Mouse (Mus musculus) heart, adult 2 months (tissue): ENCODE results near the gene D630003M21Rik. TPM values are rescaled to one million over a fixed set of nuclear protein-coding genes. Genes with fewer than 3 reads are reported as not detected.

Source experiments
- DNase-seq, 2 experiments: peaks; one replicate each; pipeline ENCODE4 v3.0.0; 2021
- H3K27ac ChIP-seq: fragments of 200-600 bp; 2 replicates; pipeline ENCODE4 v1.8.1; 2022
- H3K27me3 ChIP-seq: fragments of 200-500 bp; 2 replicates; pipeline ENCODE4 v1.6.1; 2012; ENCODE audit warnings: mild to moderate bottlenecking, low read length, inconsistent platforms, mixed read lengths; ENCODE audit not compliant: control insufficient read depth, insufficient read depth
- H3K36me3 ChIP-seq: fragments of 200-500 bp; 2 replicates; pipeline ENCODE4 v1.6.1; 2012; ENCODE audit warnings: low read length, inconsistent platforms; ENCODE audit not compliant: control insufficient read depth, insufficient read depth
- H3K4me1 ChIP-seq: fragments of 200-500 bp; 2 replicates; pipeline ENCODE4 v1.6.1; 2011; ENCODE audit warnings: low read length; ENCODE audit not compliant: control insufficient read depth, insufficient read depth
- H3K4me3 ChIP-seq: fragments of 200-600 bp; 2 replicates; pipeline ENCODE4 v1.8.1; 2022
- H3K79me2 ChIP-seq: fragments of 200-500 bp; replicated peaks from 2 replicates; pipeline ENCODE4 v1.6.1; 2012; ENCODE audit warnings: mild to moderate bottlenecking, inconsistent platforms, low read length, moderate library complexity, mixed read lengths; ENCODE audit not compliant: control insufficient read depth, insufficient read depth
- H3K9ac ChIP-seq: fragments of 200-500 bp; 2 replicates; pipeline ENCODE4 v1.6.1; 2012; ENCODE audit warnings: low read depth, mild to moderate bottlenecking, control low read depth, inconsistent platforms, low read length, mixed read lengths
- CTCF ChIP-seq: fragments of 200-600 bp; IDR thresholded peaks from 2 replicates; pipeline ENCODE4 v1.8.1; 2022; ENCODE audit warnings: antibody characterized with exemption, mild to moderate bottlenecking, moderate library complexity
- EP300 ChIP-seq: fragments of 200-500 bp; IDR thresholded peaks from 2 replicates; pipeline ENCODE4 v1.6.1; 2011; ENCODE audit warnings: low read depth, low read length, control low read depth; ENCODE audit not compliant: insufficient read depth
- POLR2A ChIP-seq: fragments of 200-500 bp; IDR thresholded peaks from 2 replicates; pipeline ENCODE4 v1.6.1; 2011; ENCODE audit warnings: mild to moderate bottlenecking, low read depth, low read length, control low read depth; ENCODE audit not compliant: insufficient read depth
- WGBS: fragments of 180-500 bp; shearing (Covaris S2); methylation state at CpG from one replicate; pipeline ENCODE4 v1.1.7; 2018; 5-methylcytosine and 5-hydroxymethylcytosine counted together
- intact Hi-C: fragments of 180-260 bp; cut with DNase I; formaldehyde crosslinking; loops from one replicate; pipeline ENCODE4 v1.15.1; 2025
- polyA plus RNA-seq: library from polyadenylated mRNA; depleted of rRNA; stranded (reverse); fragments of >200 nt; gene quantifications from 2 replicates; pipeline ENCODE4 v1.2.3, GENCODE M21; 2012
- total RNA-seq, 2 experiments: library from RNA; stranded (reverse); gene quantifications; 2 replicates each; pipeline ENCODE4 v1.2.3; 2021

D630003M21Rik gene
- total and polyA plus RNA-seq, 3 experiments: 4.6 to 6.7 (median 6.6) TPM

DNA sequence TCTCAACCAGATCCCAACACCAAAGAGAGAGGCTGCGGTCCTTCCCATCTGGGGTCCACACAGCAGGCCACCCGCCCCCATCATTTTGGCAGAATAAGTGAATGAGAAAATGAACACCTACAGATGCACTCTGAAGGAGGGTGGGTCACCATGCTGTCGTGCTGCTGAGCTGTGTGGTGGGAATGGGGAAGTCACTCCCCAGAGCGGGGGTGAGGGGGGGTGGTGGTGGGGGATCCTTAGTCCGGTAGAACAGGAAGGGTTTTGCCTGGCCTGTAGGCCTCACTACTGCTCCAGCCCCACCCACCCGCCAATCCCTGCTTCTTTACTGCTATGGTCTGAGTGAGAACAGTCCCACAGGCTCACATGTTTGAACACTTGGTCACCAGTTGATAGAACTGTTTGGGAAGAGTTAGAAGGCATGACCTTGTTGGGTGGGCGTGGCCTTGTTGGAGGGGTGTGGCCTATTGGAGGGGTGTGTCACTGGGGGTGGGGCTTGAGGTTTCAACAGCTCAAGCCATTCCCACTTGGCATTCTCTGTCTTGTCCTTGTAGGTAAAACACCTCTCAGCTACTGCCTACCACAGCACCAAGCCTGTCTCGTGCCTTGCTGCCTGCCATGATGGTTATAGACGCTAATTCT, 7.5 kb downstream of the D630003M21Rik start:
- Histone ChIP-seq H3K27ac (no peak overlapping the region), H3K9ac (no peak overlapping the region), H3K27me3 (no peaks in the 10 kb centered on the region), H3K79me2 (no peaks in the 10 kb centered on the region), H3K4me3 (no peak overlapping the region), H3K4me1 (peaks cover 3% of the 10 kb centered on the region; the same call in 1 of the 2 replicates), H3K36me3 (no peaks in the 10 kb centered on the region)
- DNase-seq: no peak
- intact Hi-C loops: no loop called here
- 89% methylated on average over 9 of the region's 9 CpGs for WGBS
- no peak for TF ChIP-seq CTCF
- no peak for TF ChIP-seq POLR2A
- TF ChIP-seq EP300: no peak

GRCm38 (mm10) chr2:158219562-158219961, 9.5 kb downstream of the D630003M21Rik start:
- intact Hi-C loops: no loop called here
- Histone ChIP-seq H3K27ac (no peak overlapping the region), H3K9ac (no peak overlapping the region), H3K36me3 (no peaks in the 10 kb centered on the region), H3K4me3 (no peak overlapping the region), H3K27me3 (no peaks in the 10 kb centered on the region), H3K79me2 (no peaks in the 10 kb centered on the region), H3K4me1 (peaks cover 4% of the 10 kb centered on the region; the same call in 1 of the 2 replicates)
- no peak for DNase-seq
- WGBS: 66% methylated on average over 2 of the region's 2 CpGs
- no peak for TF ChIP-seq POLR2A
- no peak for TF ChIP-seq EP300

DNA sequence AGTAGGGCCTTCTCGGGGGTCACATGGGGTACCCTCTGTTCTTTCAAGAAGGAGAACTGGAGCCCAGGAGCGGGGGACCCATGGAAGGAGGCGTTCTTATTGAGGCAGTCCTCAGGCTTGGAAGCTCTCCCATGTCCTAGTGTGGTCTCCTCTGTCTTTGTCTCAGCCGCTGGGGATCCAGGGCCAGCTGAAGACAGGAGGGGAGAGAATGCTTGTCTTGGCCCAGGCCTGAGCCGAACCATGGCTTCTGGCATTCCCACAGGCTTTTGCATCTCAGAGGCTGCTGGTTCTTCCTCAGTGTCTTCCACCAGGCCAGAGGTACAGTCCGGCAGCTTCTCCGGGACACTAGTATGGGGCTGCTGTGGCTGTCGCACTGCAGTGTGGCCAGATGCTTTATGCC, 12.5 kb downstream of the D630003M21Rik start:
- peak in 1 of 2 experiments; percentile 61 for DNase-seq
- intact Hi-C loops: no loop called here
- Histone ChIP-seq H3K9ac (no peak overlapping the region), H3K27ac (peak overlapping the region; percentile 61), H3K27me3 (no peaks in the 10 kb centered on the region), H3K79me2 (no peaks in the 10 kb centered on the region), H3K4me1 (peaks cover 2% of the 10 kb centered on the region; the same call in 1 of the 2 replicates), H3K36me3 (no peaks in the 10 kb centered on the region), H3K4me3 (no peak overlapping the region)
- no peak for TF ChIP-seq POLR2A
- no peak for TF ChIP-seq EP300
- no peak for TF ChIP-seq CTCF
- WGBS: 79% methylated on average over 8 of the region's 8 CpGs

- DNase-seq: peak; percentile 65 to 76
- Histone ChIP-seq H3K4me3 (no peak overlapping the region), H3K36me3 (no peaks in the 10 kb centered on the region), H3K27me3 (no peaks in the 10 kb centered on the region), H3K9ac (no peak overlapping the region), H3K27ac (peak overlapping the region; percentile 61; the same call in 1 of the 2 replicates), H3K4me1 (peaks cover 2% of the 10 kb centered on the region; the same call in 1 of the 2 replicates), H3K79me2 (no peaks in the 10 kb centered on the region)
- no peak for TF ChIP-seq POLR2A
- TF ChIP-seq CTCF: peak; percentile 33
- intact Hi-C loops: no loop called here
- 47% methylated on average over 9 of the region's 9 CpGs for WGBS
Observed at GRCm38 (mm10) chr2:158215283-158216117, 13.5 kb downstream of the D630003M21Rik start.

DNA sequence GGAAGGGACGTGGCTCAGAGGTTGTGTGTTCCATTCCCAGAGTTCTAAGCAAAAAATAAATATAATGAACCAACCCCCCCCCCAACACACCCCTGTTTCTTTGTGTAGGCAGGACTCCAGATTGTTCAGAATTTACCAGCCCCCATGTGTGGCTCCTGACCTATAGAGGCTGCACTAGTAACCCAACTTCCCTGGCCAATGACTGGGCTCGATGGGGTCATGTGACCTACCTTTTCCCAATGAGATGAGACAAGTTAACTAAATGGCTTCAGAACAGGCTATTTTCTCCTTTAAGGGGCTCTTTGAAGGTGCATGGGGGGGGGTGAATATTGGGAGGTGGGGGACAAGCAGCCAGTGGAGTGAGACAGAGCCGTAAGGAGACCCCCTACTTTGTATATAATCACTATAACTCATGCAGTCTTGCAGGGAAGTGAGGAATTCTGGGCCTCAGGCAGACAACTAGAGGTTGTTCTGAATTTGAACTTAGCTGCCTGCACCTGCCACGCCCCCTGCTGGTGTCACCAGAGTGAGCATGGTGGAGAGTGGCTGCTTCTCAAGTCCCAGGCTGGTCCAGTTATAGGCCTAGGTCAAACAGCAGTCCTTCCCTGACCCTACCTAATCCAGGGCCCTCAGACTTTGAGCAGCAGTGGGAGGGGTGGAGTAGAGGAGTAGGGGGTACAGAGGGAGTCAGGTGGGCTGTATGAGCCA, 17.1 kb downstream of the D630003M21Rik start:
- intact Hi-C loops: no loop called here
- peak; percentile 46 for TF ChIP-seq CTCF
- TF ChIP-seq EP300: no peak
- 76% methylated on average over 4 of the region's 4 CpGs for WGBS
- H3K27me3 ChIP-seq: no peaks in the 10 kb centered on the region
- H3K79me2 ChIP-seq: no peaks in the 10 kb centered on the region
- H3K36me3 ChIP-seq: no peaks in the 10 kb centered on the region
- DNase-seq: no peak
- peaks cover 4% of the 10 kb centered on the region; the same call in 1 of the 2 replicates for H3K4me1 ChIP-seq
- H3K9ac ChIP-seq: no peak overlapping the region
- H3K4me3 ChIP-seq: no peak overlapping the region
- H3K27ac ChIP-seq: no peak overlapping the region
